Mouse (Mus musculus) lung, postnatal 0 days (tissue): ENCODE measurements around the gene Gm14139. TPM values are rescaled to one million over a fixed set of nuclear protein-coding genes. Genes with fewer than 3 reads are reported as not detected.
"Not testable (repeated sequence)": the region's sequence is repeated elsewhere in the genome, so short reads cannot be mapped to it uniquely, and the experiment has no call there.

Source experiments
- ATAC-seq: fragments of 200-750 bp; cut with Nextera tagmentation; 2 replicates; pipeline ENCODE4 v1.8.0; 2017; ENCODE audit warnings: moderate library complexity
- DNase-seq: peaks from one replicate; pipeline ENCODE4 v3.0.0-alpha.2; 2016; ENCODE audit warnings: low spot score
- H3K27ac ChIP-seq: fragments of 300-500 bp; sonication (generic); 2 replicates; pipeline ENCODE4 v1.5.1; 2014; ENCODE audit warnings: antibody characterized with exemption, mild to moderate bottlenecking, low read length, mixed read lengths
- H3K27me3 ChIP-seq: fragments of 300-500 bp; sonication (generic); replicated peaks from 2 replicates; pipeline ENCODE4 v1.6.1; 2014; ENCODE audit warnings: low read length, mixed read lengths; ENCODE audit not compliant: insufficient read depth
- H3K36me3 ChIP-seq: fragments of 300-500 bp; sonication (generic); 2 replicates; pipeline ENCODE4 v1.6.1; 2014; ENCODE audit warnings: low read length, mixed read lengths; ENCODE audit not compliant: insufficient read depth
- H3K4me1 ChIP-seq: fragments of 300-500 bp; sonication (generic); 2 replicates; pipeline ENCODE4 v1.6.1; 2014; ENCODE audit warnings: antibody characterized with exemption, low read depth, low read length, mixed read lengths; ENCODE audit not compliant: insufficient read depth
- H3K4me2 ChIP-seq: fragments of 300-500 bp; sonication (generic); replicated peaks from 2 replicates; pipeline ENCODE4 v1.6.1; 2014; ENCODE audit warnings: low read depth, mild to moderate bottlenecking, low read length, moderate library complexity, mixed read lengths
- H3K4me3 ChIP-seq: fragments of 300-500 bp; sonication (generic); 2 replicates; pipeline ENCODE4 v1.5.1; 2014; ENCODE audit warnings: low read depth, low read length
- H3K9ac ChIP-seq: fragments of 300-500 bp; sonication (generic); replicated peaks from 2 replicates; pipeline ENCODE4 v1.6.1; 2014; ENCODE audit warnings: low read depth, mild to moderate bottlenecking
- H3K9me3 ChIP-seq: fragments of 300-500 bp; sonication (generic); 2 replicates; pipeline ENCODE4 v1.6.1; 2016; ENCODE audit warnings: low read length, mixed read lengths
- CTCF ChIP-seq: IDR thresholded peaks from 2 replicates; pipeline ENCODE4 v1.5.1; 2016; ENCODE audit warnings: antibody characterized with exemption, mild to moderate bottlenecking
- EP300 ChIP-seq: IDR thresholded peaks from 2 replicates; pipeline ENCODE4 v1.6.1; 2016; ENCODE audit warnings: antibody characterized with exemption, mild to moderate bottlenecking, control low read depth
- WGBS: fragments of 180-500 bp; shearing (Covaris S2); extraction: QIAGEN DNeasy Blood & Tissue Kit; methylation state at CpG from one replicate; pipeline ENCODE4 v1.1.7; 2014; 5-methylcytosine and 5-hydroxymethylcytosine counted together
- polyA plus RNA-seq: library from polyadenylated mRNA; unstranded; fragments of >200 nt; fragmentation: Nextera tagmentation; extraction: Ambion mirVana; gene quantifications from 2 replicates; pipeline ENCODE4 v1.2.1, GENCODE M21; 2015

The Gm14139 gene
- not detected in 2 replicates for polyA plus RNA-seq

DNA sequence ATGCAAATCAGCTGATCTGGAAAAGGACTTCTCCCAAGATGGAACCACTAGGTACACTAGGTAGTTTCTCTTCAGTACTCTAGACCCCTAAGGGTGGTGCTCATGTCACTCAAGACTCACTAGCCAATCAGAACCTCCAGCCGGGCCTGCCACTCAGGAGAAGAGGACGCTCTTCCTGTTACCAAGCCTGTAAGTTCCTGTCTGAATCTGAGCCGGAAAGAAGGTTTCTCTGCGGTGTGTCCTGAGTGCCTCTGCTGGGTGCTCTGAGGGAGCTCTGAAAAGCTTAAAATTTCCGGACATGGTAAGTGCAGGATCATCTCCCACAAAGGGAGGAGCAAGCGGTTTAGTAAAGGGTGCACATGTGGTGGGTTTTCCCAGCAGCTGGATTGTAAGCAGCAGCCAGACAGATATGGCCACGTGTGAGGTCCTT is at the start of gene Gm14139:
Gene Gm14139 (plus strand): TSS at position 186 of the 430 bp plus-strand sequence.
- H3K27me3 ChIP-seq, ATAC-seq, H3K4me1 ChIP-seq, H3K9me3 ChIP-seq, DNase-seq, H3K36me3 ChIP-seq, H3K4me2 ChIP-seq, H3K4me3 ChIP-seq, H3K9ac ChIP-seq, H3K27ac ChIP-seq: not testable (repeated sequence)
- WGBS = 74% methylated on average over 7 of the region's 7 CpGs

DNA sequence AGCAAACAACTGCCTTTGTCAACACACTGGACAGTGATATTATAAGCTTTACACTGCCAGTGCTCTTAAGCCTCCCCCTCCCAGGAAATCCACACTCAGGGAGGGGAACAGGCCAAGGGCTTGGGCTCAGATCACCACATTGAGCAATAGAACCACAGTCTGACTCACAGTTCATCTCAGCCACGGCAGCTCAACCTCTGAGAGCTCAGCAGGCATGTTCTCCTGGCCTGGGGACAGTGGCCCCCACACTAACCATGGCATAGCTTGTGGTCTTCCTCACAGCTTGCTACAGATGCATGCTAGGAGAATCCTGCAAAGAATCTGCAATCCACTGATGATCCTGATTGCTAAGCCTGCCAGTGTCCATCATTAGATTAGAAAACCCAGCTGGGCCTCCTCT is 49.6 kb upstream of the Gm14139 start:
- not testable (repeated sequence) for H3K4me2 ChIP-seq, H3K27ac ChIP-seq, H3K9me3 ChIP-seq, H3K27me3 ChIP-seq, H3K9ac ChIP-seq, ATAC-seq, DNase-seq, H3K4me1 ChIP-seq, H3K36me3 ChIP-seq, H3K4me3 ChIP-seq
- 42% methylated on average over 1 of the region's 1 CpGs for WGBS

DNA sequence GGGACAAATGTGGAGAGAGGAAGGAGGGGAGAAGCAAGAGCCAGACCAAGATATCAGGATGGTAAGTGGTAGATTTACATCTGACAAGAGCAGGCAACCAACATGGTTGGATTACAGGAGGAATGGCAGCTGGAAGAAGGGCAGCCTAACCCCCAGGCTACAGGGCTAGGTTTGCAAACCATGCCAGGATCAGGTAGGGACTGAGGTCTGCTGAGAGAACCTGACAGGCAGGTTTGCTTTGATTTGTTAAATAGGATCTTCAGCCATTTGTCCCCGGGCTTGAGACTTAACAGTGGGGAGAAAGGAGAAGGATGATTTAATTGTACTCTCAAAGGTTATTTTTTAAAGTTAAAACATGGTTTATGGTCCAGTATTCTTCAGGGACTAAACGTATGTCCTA is 48.8 kb upstream of the Gm14139 start:
- Histone ChIP-seq H3K36me3 (no peaks in the 10 kb centered on the region), H3K4me3 (no peak overlapping the region), H3K27ac (no peak overlapping the region), H3K4me2 (no peak overlapping the region), H3K9ac (no peak overlapping the region), H3K27me3 (no peaks in the 10 kb centered on the region), H3K9me3 (no peaks in the 10 kb centered on the region), H3K4me1 (peaks cover 2% of the 10 kb centered on the region; the same call in 1 of the 2 replicates)
- TF ChIP-seq CTCF (no peak), EP300 (no peak)
- DNase-seq (no peak), ATAC-seq (no peak)
- WGBS = 82% methylated on average over 2 of the region's 2 CpGs

DNA sequence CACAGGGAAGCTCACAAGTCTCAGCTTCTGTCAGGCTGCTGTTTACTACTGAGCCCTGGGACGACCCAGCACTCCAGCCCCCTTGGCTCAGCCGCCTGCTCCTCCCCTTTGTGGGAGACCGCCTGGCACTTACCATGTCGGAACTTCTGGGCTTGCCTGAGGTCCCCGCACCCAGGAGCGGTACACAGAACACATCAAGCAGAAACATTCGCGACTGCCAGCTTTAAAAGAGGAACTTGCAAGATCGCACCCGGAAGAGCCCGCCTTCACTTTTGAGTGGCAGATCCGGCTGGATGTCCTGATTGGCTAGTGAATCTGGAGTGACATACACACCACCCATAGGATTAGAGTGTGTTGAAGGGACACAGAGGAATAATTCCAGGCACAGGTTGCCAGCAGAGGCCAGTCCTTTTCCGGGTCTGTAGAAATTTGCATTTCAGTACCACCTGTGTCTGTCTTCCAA is 45.1 kb upstream of the Gm14139 start, which contains the start of gene Zfp120:
Gene Zfp120 (minus strand): TSS at position 274 of the 463 bp plus-strand sequence.
- Histone ChIP-seq H3K9ac (peak within 1 kb of the TSS; percentile 68), H3K4me1 (peaks cover 2% of the 10 kb centered on the region; the same call in 1 of the 2 replicates), H3K4me2 (peak within 1 kb of the TSS; percentile 58), H3K36me3 (no peaks in the 10 kb centered on the region), H3K27ac (peak within 1 kb of the TSS; percentile 85), H3K9me3 (no peaks in the 10 kb centered on the region), H3K4me3 (peak within 1 kb of the TSS; percentile 68), H3K27me3 (no peaks in the 10 kb centered on the region)
- ATAC-seq (peak; percentile 100), DNase-seq (peak; percentile 97)
- WGBS = under 1% methylated on average over 13 of the region's 13 CpGs
- TF ChIP-seq CTCF (0 out of 2 replicates have a peak, but pooled peaks have one; percentile 7), EP300 (no peak)

DNA sequence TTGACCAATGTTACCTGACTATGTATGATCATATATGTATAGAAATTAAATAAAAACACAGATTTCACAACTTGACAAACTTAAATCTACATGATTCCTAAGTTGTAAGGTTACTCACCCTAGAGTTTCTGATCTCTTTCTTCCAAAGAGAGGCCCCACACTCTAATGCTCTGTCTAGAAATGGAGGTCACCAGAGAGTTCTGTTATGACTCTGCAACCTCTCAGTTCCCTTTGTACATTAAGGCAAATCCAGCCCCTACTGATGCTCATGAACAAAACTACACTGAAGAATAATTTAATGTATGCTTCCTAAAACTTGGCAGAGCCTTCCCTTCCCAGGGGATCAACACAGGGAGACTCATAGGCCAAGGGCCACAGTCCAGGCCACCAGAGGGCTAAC is 14.9 kb upstream of the Gm14139 start:
- Histone ChIP-seq H3K4me3 (no peak overlapping the region), H3K36me3 (no peaks in the 10 kb centered on the region), H3K9ac (no peak overlapping the region), H3K27ac (no peak overlapping the region), H3K4me1 (no peaks in the 10 kb centered on the region), H3K27me3 (no peaks in the 10 kb centered on the region), H3K4me2 (no peak overlapping the region), H3K9me3 (no peaks in the 10 kb centered on the region)
- no peak for TF ChIP-seq EP300
- no peak for TF ChIP-seq CTCF
- DNase-seq (no peak), ATAC-seq (no peak)

DNA sequence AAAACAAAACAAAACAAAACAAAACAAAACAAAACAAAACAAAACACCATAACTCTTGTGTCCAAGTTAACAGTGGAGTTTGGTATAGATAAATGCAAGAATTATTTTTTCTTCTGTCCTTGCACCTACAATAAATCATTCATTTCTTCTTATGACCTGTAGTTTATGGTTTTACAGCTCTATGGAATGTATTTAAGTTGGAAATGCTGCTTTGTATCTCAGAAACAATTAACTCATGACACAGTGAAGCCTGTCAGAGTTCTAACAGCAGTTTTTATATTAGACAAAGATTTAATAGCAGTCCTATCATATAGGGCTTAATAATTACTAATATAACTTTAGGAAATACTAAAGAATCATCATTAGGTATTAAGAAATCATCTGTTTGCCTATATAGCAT is 7.7 kb upstream of the Gm14139 start:
- ATAC-seq (no peak), DNase-seq (no peak)
- Histone ChIP-seq H3K4me2 (no peak overlapping the region), H3K27me3 (no peaks in the 10 kb centered on the region), H3K4me3 (no peak overlapping the region), H3K36me3 (no peaks in the 10 kb centered on the region), H3K4me1 (no peaks in the 10 kb centered on the region), H3K9me3 (0 out of 2 replicates have a peak, but pooled peaks cover 4% of the 10 kb centered on the region), H3K27ac (no peak overlapping the region), H3K9ac (no peak overlapping the region)
- TF ChIP-seq CTCF (no peak), EP300 (no peak)

DNA sequence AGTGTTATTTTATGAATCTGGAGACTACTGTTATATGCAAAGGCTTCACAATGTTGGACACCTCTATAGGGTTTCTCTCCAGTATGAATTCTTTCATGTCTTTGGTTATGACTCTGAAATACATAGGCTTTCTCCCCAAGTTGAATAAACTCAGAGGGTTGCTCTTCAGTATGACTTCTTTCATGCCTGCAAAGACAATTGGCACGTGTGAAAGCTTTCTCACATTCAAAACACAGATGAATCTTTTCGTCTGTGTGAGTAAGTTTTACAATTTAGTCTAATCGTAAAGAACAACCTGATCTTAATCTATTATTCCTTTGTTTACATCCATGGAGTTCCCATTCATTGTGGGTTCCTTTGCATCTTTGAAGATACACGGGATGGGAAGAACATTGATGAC is 2.0 kb upstream of the Gm14139 start, which contains the start of gene Gm10770:
Gene Gm10770 (minus strand): TSS at position 101 of the 400 bp plus-strand sequence.
- H3K9me3 ChIP-seq, H3K36me3 ChIP-seq, H3K4me3 ChIP-seq, H3K27me3 ChIP-seq, H3K4me1 ChIP-seq, H3K4me2 ChIP-seq, DNase-seq, H3K9ac ChIP-seq, ATAC-seq, H3K27ac ChIP-seq: not testable (repeated sequence)
- WGBS = 67% methylated on average over 4 of the region's 4 CpGs

DNA sequence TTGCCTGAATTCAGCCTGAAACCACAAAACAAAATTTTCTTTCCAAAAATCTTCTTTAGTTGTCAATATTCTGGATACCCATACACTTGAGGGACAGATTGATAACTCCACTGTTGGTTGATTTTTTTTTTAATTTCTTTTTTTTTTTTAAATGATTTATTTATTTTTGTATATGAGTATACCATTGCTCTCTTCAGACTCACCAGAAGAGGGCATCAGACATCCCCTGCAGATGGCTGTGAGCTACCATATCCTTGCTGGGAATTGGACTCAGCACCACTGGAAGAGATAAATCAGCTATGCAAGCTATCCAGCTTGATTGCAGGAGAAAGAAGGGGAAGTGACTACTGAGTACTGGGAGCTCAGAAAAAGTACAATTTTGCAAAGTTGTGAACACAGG is 509 bp upstream of the Gm14139 start:
- H3K27me3 ChIP-seq, H3K4me1 ChIP-seq, H3K4me3 ChIP-seq, ATAC-seq, H3K36me3 ChIP-seq, H3K27ac ChIP-seq, H3K9ac ChIP-seq, DNase-seq, H3K4me2 ChIP-seq, H3K9me3 ChIP-seq: not testable (repeated sequence)

DNA sequence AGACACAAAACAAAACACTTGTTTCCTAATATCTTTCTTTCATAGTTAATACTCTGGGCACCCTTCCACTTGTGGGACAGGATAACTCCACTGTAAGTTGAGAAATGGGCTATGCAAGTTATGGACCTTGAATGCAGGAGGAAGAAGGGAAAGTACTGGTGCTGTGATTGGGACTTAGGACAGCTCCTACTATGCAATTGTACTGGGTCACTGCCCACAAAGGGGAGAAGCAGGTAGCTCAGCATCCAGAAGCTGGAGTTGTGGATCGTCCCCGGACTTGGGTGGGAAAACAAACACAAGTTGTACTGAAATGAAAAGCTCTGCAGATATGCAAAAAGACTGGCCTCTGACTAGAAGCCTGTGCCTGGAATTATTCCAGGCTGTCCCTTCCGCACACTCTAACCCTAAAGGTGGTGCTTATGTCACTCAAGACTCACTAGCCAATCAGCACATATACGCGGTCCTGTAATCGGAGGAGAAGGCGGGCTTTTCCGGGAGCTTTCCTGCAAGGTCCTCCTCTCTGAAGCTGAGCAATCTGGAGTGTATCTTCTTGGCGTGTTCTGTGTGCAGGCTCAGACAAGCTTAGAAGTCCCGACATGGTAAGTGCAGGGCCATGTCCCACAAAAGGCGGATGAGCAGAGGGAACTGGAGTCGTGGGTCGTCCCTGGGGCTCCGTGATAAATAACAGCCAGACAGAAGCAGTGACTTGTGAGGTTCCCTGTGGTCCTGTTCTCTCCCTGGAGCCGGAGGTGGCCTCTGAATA is 36.2 kb downstream of the Gm14139 start, which contains the start of gene Zfp937:
Gene Zfp937 (plus strand): TSS at position 474 of the 763 bp plus-strand sequence.
- under 1% methylated on average over 15 of the region's 15 CpGs for WGBS
- H3K4me3 ChIP-seq = peak within 1 kb of the TSS; percentile 33
- not testable (repeated sequence) for H3K36me3 ChIP-seq, H3K4me1 ChIP-seq, H3K9me3 ChIP-seq, H3K27ac ChIP-seq, H3K27me3 ChIP-seq
- H3K4me2 ChIP-seq = peak within 1 kb of the TSS; percentile 49
- 0 out of 2 replicates have a peak within 1 kb of the TSS, but pooled peaks have one; percentile 29 for H3K9ac ChIP-seq
- DNase-seq (peak; percentile 48), ATAC-seq (peak; percentile 100)
